Mouse (Mus musculus) fat pad, adult 2 months (tissue): Measurements from ENCODE around the gene Camta1.

ENCODE experiments used
- DNase-seq: peaks from one replicate; pipeline ENCODE4 v3.0.0-alpha.2; 2011; ENCODE audit warnings: low read depth, low spot score; ENCODE audit errors: extremely low read depth

Gene Camta1

DNA sequence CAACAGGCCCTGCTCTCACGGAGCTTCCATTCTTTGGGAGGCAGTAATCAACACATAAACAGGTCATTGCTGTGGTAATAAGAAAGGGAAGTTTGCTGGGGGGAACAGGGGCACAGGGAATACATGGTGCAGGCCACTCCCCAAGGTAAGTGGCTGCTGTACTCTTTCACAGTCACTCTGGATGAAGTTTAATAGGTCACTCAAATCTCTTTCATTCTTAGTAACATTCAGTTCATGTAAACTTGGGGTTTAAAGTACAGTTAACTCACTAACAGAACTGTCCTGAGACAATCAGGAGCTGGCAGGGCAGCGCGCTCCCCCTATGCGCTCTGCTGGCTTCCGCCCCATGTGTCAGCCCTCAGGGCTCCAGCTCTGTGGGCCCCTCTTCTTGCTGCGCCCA lies 81.2 kb downstream of the Camta1 start:
- no peak for DNase-seq

DNA sequence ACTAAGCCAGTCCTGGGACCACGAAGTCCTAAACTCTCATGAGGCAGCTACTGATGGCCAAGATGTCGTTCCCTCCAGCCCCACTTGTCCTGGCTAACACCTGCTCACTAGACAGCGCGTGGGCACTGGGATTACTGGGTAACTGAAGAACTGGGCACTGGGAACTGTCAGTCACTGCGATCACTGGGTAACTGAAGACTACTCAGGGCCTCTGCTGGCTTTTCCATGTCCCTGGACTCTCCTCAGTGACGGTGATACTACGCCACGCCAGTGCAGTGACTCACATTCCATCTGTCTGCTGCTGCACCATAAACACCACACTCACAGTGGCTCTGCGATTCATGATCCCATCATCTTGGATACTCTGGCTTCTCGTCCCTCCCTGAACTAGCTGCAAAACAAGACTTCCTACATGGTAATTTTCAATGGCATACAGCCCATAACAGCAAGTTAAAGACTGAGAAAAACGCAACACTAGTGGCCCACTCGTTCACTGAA lies 81.7 kb downstream of the Camta1 start:
- no peak for DNase-seq

DNA sequence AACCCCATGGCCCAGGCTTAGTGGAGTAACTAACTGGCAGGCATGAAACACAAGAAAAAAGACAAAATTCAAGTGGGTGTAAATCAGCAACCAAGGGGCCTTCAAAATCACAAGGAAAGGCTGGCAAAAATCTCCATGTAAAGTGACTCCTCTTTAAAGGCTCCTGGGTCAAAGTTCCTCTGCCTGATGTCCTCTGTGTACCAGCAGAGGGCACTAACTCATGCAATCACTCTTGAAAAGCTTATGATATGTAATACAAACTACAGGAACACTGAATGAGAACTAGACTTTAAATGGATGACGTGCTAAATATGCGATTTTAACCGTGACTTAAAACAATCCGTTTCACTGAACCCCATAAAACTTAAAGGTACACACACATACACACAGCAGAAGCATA lies 83.2 kb downstream of the Camta1 start:
- DNase-seq, result no peak

DNA sequence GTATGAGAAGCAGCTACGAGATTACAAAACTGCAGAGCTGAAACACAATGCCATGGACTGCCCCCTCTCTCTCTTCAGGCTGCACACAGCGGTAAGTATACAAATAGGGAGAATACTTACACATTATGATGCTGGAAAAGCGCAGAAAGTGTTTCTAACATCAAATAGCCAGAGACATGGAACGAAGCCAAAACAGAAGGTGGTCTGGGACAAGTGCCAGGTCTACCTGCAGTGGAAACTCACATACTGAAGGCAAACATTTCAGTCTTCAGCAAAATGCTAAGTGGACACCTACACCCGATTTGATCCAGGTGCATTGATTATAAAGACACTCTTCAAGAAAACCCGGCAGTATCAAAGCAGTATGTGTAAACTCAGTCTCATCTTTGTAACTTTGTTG lies 84.2 kb downstream of the Camta1 start:
- DNase-seq, result no peak

DNA sequence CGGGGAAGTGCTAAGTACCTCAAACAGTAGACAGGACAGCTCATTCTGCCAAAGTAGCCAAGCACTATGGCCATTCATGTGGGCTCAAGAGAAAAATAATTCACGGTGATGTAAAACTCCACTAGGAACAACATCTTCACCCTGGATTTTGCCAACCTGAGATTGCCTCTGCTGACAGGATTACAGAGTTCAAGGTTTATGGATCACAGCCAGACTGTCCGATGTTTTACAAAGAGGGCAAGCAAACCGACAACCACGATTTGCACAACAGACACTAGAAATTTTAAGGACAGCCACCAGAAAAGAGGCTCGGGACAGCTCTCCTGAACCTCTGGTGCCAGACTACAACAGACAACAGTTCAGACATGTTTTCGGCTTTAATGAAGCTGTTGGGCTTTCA lies 86.2 kb downstream of the Camta1 start:
- no peak for DNase-seq

DNA sequence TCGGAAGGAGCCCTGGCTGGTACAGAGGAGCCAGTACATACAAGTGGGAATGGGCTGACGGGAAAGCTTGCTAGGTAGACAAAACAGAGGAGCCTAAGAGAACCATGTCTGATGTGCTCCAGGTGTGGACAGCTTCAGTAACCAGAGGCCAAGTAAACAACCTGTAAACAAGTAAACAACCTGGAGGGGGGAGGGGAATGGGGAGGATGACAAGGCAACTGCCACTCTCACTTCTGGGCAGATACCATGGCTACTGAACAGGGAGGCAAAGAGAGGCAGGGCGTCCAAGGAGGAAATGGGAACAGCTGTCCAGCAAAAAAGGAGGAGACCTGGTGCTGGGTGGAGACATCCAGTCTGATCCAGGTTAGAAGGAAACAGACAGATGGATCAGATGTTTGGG lies 88.0 kb downstream of the Camta1 start:
- no peak for DNase-seq

DNA sequence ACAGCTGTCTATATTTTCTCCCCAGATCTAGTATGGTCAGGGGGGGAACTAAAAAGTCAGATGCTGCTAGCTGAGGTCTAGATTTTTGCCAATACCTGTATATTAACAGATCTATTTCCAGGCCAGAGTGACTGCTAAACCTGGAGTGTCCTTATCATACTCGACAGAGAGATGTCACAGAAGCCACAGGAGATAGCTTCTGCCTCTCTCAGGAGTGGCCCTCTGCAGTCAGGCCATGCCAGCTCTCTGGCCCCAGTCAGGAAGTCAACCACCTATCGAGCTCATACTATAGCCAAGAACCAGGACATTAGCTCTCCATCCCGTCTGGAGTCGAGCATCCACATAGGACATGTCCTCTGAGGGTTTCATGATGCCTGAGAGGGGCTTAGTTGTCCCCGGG lies 88.7 kb downstream of the Camta1 start:
- no peak for DNase-seq

DNA sequence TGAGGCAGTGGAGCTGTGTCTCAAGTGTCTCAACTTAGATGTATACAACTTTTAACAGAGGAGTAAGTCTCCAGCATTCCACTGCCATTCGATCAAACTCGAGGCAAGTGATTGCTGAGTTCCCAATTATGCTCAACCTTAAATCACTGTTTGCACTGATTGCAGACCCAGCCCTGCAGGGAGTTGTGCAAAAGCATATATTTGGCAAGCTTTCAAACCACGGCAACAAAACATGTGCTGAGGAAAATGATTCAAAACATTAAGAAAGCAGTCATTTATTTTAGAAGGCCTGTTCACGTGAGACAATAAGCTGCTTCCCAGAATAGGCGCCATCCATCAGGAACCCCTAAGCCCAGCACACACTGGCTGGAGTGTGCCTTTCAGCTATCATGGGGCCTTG lies 91.0 kb downstream of the Camta1 start:
- DNase-seq, result no peak

DNA sequence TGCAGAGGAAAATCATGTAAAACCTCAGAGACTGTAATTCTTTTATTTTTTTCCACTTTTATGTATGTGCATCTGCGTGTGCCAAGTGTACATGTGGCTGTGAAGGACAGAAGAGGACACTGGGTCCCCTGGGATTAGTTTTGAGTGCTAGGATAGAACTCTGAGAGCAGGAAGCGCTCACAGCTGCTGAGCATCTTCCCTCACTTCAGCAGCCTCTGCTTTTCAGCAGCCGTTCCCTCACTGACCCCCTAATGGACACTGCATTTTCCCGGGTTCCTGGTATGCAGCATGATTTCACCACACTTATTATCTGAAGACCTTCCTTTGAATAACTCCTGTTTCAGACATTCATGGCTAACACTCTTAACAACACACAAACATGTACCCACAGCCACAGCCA lies 93.9 kb downstream of the Camta1 start:
- no peak for DNase-seq

DNA sequence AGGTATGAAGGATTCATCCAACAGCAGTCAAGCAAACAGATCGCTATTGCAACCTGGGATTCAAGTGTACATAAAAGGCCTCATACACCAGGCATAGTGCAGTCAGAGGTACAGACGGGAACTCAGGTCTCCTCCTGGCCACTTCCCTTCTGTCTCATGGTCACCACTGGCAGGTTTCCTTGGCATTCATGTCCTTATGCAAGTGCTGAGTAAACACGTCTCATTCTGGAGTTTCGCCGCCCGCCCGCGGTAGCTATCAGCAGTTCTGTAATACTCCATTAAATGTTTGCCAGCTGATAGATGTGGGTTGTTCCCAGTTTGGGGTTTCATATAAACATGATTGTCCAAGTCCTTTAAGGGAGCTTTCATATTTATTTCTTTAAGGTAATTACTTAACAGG lies 94.3 kb downstream of the Camta1 start:
- no peak for DNase-seq

DNA sequence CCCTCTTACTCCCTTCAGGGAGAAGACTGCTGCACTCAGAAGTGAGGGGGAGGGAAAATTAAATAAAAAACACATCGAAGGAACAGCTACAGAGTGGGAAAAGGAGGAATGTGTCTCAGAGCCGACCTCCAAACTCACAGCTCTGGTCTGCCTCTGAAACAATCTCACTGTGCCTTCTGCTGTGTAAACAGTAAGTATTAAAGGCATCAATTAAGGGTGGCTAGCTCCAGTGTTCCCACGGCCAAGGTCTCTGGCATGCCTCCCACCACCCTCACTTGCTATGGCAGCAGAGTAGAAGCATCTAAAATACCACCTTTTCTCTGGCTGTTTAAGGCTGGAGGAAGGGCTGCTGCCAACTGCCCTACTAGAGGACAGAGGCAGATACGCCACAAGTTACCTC lies 96.3 kb downstream of the Camta1 start:
- DNase-seq, result no peak

DNA sequence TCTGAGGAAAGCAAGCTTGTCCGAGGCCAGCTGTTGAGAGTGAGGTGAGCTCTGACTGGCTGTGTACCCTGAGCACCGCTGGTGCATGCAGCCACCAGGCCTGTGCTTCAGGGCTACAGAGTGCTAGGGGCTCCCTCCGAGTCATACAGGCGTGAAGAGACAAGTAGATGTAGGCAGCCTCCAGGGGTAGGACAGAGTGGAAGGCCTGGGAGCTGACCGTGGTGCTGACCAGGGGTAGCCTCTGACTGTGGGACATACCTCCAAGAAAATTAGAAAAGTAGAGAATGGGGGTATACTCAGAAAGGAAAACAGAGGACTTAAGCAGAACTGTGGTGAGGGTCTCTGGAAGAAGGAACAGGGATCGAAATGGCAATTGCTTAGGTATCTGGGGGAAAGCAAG lies 97.7 kb downstream of the Camta1 start:
- DNase-seq, result no peak

DNA sequence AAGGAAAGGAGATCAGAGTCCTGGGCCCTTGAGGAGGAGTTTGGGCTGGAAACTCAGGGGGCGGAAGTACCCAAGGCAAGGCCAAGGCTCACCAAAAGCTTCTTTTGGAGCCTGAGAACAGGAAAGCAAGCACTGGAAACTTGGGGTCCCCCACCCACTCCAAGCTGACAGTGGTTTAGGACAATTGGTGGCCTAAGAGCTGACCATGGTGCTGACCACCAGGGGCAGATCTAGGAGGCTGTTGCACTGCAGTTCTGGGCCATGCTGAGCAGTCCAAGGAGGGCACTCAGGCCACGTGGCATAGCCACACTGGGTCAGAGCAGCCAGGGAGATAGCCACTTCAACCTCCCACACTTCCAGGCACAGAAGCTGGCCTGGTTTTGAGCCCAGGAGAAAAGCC lies 102.6 kb downstream of the Camta1 start:
- no peak for DNase-seq

DNA sequence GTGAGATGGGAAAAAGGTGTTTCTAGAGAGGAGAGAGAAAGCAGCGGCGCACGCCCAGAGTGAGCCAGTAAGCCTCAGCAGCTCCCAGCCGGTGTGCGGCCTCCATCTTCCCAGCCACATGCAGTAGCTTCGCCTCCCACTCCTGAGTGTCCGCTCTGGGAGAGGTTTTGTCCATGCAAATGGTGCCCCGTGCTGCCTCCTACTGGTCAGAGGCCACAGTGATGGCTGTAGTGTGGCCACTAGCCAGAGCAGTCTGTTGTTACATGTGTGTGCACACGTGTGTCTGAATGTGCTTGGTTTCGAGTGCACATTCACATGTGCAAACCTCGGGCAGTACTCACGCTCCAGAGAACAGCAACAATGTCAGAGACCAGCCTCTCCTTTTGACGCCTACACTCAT lies 103.3 kb downstream of the Camta1 start:
- no peak for DNase-seq

DNA sequence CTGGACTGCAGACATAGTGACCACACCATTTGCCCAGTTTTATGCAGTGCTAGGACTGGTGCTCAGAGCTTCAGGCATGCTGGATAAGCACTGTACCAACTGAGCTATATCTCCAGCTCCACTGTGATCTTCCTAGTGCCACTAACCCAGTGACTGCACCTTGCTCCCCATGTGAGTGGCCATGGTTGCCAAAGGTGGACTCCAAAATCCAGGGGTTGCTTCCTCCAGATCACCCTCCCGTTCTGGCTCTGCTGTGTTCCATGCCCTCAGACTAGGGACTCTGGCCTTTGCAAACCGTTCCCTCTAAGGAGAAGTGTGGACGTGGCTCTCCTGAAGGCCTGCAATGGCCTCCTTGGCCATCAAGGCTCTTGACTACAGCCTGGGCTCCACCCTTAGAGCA lies 104.4 kb downstream of the Camta1 start:
- DNase-seq, result no peak

DNA sequence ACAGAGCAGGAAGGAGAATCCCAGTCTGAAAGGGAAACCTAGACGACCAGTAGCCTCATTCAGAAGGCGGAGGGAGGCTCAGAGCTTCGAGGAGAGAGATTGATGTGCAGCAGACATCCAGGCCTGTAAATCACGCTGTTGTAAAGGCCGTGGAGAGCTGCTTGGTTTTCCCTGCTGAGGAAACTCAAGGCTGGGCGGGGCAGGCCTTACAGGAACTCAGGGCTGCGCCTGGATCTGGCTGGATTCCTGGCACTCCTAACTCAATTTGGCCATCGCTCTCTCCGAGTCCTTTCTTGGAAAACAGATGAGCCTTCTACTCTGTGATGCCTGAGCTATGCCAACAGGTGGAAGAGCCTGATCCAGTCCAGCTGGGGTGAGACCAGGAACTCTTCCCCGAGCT lies 105.3 kb downstream of the Camta1 start:
- no peak for DNase-seq

DNA sequence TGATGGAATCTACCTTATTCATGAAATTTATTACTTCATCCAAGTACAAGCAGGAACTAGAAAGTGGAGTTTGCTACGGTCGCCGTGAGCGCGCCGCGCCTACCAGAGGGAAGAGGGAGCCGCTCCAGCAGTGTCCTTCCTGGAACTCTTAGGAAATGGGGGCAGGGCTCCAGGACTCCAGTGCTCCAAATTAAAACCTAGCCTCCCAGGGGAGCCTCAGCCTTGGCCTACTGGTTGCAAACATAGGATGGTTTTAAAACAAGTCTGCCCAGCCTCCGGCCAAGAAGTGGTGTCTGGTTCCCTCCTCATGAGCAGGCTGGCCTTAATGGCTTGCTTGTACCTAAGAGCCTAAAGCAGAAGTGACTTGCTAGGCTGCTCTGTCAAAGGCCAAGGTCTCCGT lies 108.4 kb downstream of the Camta1 start:
- DNase-seq, result no peak

DNA sequence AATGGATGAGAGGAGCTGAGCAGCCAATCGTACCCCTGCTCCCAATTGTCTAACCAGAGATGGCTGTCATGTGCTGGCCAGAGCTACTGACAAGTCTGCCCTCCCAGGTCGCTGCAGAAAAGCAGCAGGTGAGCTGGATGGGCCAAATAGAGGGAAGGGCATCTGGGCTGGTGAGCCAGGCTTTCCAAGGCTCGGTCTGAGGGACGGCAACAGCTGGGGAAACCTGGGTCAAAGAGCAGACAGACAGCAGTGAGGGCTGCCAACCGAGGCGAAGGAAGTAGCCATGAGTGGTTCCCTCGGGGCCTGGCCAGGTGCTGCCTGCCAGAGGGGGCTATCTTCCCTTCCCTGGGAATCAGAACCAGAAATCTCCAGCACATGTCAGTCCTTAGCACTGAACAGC lies 109.1 kb downstream of the Camta1 start:
- DNase-seq, result no peak

DNA sequence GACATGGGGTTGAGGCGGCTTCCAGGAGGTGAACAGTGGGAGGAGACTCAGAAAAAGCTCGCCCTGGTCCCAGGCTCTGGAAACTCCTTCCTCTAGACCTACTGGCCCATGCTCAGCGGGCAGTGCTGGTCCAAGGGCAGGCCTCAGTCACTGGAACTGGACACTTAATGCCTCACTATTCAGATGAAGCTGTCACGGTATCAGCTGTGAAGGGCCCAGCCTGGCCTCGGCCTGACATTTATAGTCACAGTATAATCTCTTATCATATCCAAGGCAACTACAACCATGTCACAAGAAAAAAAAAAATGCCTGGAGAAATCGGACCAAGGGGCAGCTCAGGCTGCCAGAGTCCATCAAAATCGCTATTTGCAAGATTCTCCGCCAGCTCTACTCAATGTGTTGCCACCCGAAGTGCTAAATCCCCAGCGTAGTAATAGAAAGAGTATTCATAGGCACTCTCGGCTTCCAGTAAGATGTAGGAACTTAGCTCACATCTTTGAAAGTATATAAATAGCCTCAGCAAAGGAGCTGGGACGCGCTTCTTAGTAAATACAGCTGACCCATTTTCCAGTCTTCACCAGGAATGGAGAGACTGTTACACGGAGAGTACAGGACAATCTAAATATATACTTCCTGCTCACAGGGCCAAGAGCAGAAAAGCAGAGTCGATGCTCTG lies 110.3 kb downstream of the Camta1 start:
- DNase-seq, result no peak

DNA sequence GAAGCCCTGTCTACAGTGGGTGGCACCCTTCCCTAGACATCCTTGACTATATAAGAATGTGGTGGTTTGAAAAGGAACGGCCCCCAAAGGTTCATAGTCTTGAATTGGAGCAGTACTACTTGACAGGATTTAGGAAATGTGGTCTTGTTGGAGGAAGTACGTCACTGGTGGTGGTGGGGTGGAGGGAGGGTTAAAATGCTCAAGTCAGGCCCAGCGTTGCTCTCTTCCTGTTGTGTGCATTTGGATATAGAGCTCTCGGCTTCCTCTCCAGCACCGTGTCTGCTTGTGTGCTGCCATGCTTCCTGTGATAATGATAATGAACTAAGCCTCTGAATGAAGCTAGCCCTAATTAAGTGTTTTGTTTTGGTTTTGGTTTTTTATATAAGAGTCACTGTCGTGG lies 114.0 kb downstream of the Camta1 start:
- DNase-seq, result no peak

DNA sequence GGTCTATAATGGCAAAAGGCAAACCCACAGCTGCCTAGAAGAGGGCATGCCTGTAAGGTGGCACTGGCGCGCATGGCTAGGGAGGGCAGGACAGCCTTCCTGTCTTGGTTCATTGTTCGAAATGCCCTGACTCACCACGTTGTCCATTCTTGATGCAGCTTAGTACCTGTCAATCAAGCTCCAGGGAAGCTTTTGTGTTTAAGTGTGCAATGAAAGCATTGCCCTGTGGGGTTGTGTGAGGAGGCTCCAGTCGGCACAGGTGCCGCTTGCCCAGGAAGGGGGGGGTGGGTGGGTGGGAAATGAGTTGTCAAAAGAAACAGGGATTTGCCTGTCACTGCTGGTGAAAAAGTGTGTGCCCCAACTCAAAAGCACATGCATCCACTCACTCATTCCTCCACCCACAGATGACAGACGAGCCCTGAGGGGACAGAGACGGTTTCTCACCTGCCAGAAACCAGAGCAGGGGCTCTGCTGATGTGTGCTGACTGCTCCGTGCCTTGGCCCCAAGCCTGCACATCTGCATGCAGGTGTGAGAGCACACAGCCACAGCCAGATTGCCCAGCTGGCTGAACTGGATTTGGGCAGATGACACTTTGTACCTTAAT lies 115.6 kb downstream of the Camta1 start:
- no peak for DNase-seq

DNA sequence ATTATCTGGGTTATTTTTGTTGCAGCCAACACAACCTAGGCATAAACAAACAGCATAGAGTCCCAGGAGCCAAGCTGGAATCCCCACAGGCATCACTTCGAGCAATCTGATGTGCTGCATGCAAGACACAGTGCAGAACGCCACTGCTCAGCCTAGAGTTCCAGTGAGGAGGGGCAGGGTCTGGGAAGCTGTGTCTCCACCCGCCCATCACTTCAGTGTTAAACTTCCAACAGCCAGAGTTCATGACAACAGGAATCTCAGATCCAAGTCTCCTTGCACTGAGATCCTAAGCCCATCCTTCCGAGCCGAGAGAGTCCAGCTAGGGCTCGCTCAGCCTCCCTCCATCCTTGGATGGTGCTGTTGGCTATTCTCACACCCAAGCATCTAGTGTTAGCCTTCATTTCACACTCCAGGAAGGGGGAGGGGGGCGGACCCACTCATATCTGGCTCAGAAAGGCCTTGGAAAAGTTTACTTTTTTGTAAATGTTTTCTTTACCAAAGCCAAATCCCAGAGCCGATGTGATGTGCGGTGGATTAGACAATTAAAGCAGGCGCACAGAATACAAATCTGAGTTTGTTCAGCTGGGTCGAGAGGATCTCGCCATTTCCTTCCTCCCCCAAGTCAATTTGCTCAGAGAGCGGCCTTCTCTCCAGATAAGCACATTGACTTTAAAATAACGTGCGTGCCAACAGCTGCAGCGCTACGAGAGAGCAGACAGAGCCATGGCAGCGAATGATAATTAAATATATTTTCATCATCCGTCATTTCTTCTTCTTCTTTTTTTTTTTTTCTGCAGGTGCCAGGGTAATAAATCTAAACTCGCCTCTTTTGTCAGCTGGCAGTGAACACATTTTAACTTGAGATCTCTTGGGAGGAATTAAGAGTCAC lies 120.2 kb downstream of the Camta1 start:
- no peak for DNase-seq
